Mouse (Mus musculus) CH12.LX (cell line): ENCODE results near the gene Itprid2.

Source experiments
- CTCF ChIP-seq, 2 experiments: IDR thresholded peaks in 1 of 2; conservative IDR thresholded peaks in 1 of 2; 2 replicates each; pipeline ENCODE4 v1.5.1; 2011 to 2012; ENCODE audit warnings: low read depth in 2 of 2, low read length in 2 of 2, improper control_type of control experiment in 1 of 2, inconsistent platforms in 1 of 2, mild to moderate bottlenecking in 1 of 2, moderate library complexity in 1 of 2
- ETS1 ChIP-seq: conservative IDR thresholded peaks from 2 replicates; pipeline ENCODE4 v1.6.1; 2012; ENCODE audit warnings: low read depth, mild to moderate bottlenecking, inconsistent platforms, low read length, improper control_type of control experiment, moderate library complexity
- IRF4 ChIP-seq: IDR thresholded peaks from 2 replicates; pipeline ENCODE4 v1.6.1; 2014; ENCODE audit warnings: low read depth, mild to moderate bottlenecking, inconsistent platforms, low read length, improper control_type of control experiment
- MAZ ChIP-seq: IDR thresholded peaks from 2 replicates; pipeline ENCODE4 v1.6.1; 2012; ENCODE audit warnings: low read depth, mild to moderate bottlenecking, inconsistent platforms, low read length, improper control_type of control experiment, moderate library complexity
- SIN3A ChIP-seq: IDR thresholded peaks from 2 replicates; pipeline ENCODE4 v1.6.1; 2012; ENCODE audit warnings: low read length, improper control_type of control experiment, inconsistent platforms
- UBTF ChIP-seq: IDR thresholded peaks from 2 replicates; pipeline ENCODE4 v1.6.1; 2012; ENCODE audit warnings: low read depth, mild to moderate bottlenecking, inconsistent platforms, low read length, improper control_type of control experiment, moderate library complexity
- ZC3H11A ChIP-seq: IDR thresholded peaks from 2 replicates; pipeline ENCODE4 v1.6.1; 2012; ENCODE audit warnings: low read depth, mild to moderate bottlenecking, inconsistent platforms, low read length, improper control_type of control experiment

DNA sequence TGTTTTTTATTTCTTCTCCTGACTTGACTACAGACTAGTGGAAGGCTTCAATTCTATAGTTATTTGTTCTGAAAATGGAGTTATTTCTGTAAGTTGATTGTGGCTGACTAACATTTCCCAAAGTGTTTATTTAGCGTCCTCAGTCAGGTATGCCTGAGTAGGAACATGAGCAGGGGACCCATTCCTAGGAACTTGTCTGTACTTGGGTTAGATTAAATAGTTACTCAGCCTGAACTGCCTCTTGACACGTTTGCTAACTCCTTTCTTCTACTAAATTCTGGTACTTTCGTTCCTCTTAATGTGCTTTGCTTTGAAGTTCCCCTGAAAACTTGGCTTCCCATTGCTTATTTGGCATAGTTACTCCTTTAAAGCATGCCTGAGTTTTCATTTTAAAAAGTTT, 30.3 kb downstream of the Itprid2 start:
- no peak for TF ChIP-seq IRF4
- no peak for TF ChIP-seq ETS1
- no peak for TF ChIP-seq UBTF
- TF ChIP-seq CTCF (conservative IDR thresholded peaks at IDR 0.05 in 1 of 2, IDR thresholded peaks at IDR 0.05 in 1 of 2; ENCODE audit: low read depth in 2 of 2, low read length in 2 of 2) = no peak
- no peak for TF ChIP-seq ZC3H11A
- no peak for TF ChIP-seq SIN3A
- no peak for TF ChIP-seq MAZ
